Mouse (Mus musculus): ENCODE data around the gene Gtdc1. TPM values are rescaled to one million over a fixed set of nuclear protein-coding genes. Genes with fewer than 3 reads are reported as not detected.

The Gtdc1 gene
- polyA plus RNA-seq, 1 experiment from 2014 or later: 12.3 TPM

DNA sequence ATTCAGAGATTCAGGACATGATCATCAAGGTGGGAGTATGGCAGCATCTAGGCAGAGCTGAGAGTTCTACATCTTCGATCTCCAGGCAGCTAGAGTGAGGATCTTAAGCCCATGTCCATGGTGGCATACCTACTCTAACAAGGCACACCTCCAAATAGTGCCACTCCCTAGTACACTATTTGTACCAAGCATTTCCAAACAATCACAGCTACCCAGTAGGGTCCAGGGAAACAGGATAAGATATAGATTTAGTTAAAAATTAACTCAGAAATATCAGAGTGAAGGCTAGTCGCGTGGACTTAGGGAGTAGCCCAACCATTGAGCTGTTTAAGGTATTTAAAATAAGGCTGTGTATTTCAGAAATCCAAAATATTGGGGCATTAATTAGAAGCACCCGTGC lies 82.0 kb downstream of the Gtdc1 start:
- H3K27ac ChIP-seq (ENCODE audit: low read depth): no peak overlapping the region
- DNase-seq (ENCODE audit: low spot score): no peak
- no peaks in the 10 kb centered on the region for H3K4me1 ChIP-seq (replicated peaks; ENCODE audit: control insufficient read depth, insufficient read depth, low read length)
- no peak overlapping the region for H3K4me3 ChIP-seq (ENCODE audit: low read depth, low read length)
- WGBS: 87% methylated on average over 4 of the region's 4 CpGs
- no peak overlapping the region for H3K4me2 ChIP-seq (ENCODE audit: low read length)
- H3K36me3 ChIP-seq (ENCODE audit: control insufficient read depth, insufficient read depth, low read length): no peaks in the 10 kb centered on the region
- no peak for ATAC-seq (replicated peaks; ENCODE audit: low FRiP score, low TSS enrichment, low read depth)
- no peaks in the 10 kb centered on the region for H3K9me3 ChIP-seq (ENCODE audit: control insufficient read depth, low read length)
- H3K9ac ChIP-seq (ENCODE audit: low read length): no peak overlapping the region
- no peaks in the 10 kb centered on the region for H3K27me3 ChIP-seq (replicated peaks; ENCODE audit: control insufficient read depth, insufficient read depth, low read length)

DNA sequence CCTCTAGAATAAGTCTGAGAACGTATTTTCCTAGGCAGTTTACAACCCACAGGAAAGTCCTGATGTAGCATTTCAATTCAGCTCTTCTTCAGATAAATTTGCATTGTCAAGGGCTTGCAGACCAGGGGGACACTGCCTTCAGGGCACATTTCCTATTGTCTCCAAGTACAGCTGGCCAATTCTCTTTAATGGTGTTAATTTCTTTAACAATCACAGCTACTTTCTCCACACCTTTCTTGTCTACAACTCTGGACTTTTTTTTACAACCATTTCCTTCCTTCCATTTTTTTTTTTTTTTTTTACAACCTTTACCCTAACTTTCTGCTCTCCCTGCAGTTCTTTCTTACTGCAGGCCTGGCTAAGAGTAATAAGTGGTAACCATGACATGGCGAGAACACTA lies 97.7 kb downstream of the Gtdc1 start:
- WGBS: 80% methylated on average over 2 of the region's 2 CpGs
- Histone ChIP-seq H3K27ac (ENCODE audit: low read depth) (no peak overlapping the region), H3K27me3 (replicated peaks; ENCODE audit: control insufficient read depth, insufficient read depth, low read length) (no peaks in the 10 kb centered on the region), H3K9me3 (ENCODE audit: control insufficient read depth, low read length) (no peaks in the 10 kb centered on the region), H3K4me3 (ENCODE audit: low read depth, low read length) (no peak overlapping the region), H3K4me2 (ENCODE audit: low read length) (no peak overlapping the region), H3K9ac (ENCODE audit: low read length) (no peak overlapping the region), H3K36me3 (ENCODE audit: control insufficient read depth, insufficient read depth, low read length) (no peaks in the 10 kb centered on the region), H3K4me1 (replicated peaks; ENCODE audit: control insufficient read depth, insufficient read depth, low read length) (no peaks in the 10 kb centered on the region)
- DNase-seq (ENCODE audit: low spot score) (no peak), ATAC-seq (replicated peaks; ENCODE audit: low FRiP score, low TSS enrichment, low read depth) (no peak)

DNA sequence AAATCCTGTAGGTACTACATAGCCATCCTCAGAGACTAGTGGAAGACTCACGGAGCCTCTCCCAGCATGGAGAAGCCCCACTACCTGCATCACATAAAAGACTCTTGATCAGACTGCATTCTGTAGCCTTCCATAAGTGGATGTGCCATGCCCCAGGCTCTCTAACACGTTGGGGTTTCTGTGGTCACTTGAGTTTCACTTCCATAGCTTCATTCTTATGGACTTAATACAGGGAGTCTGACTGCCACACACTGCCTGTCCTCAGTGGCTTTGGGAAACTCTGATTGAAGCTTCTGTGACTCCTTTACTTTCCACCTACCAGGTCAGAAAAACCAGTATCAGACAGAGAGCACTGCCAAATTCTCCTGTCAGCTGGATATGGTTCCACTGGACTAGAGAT lies 98.1 kb downstream of the Gtdc1 start:
- 80% methylated on average over 2 of the region's 2 CpGs for WGBS
- no peaks in the 10 kb centered on the region for H3K4me1 ChIP-seq (replicated peaks; ENCODE audit: control insufficient read depth, insufficient read depth, low read length)
- no peaks in the 10 kb centered on the region for H3K36me3 ChIP-seq (ENCODE audit: control insufficient read depth, insufficient read depth, low read length)
- DNase-seq (ENCODE audit: low spot score): no peak
- no peak overlapping the region for H3K27ac ChIP-seq (ENCODE audit: low read depth)
- H3K9me3 ChIP-seq (ENCODE audit: control insufficient read depth, low read length): no peaks in the 10 kb centered on the region
- H3K4me2 ChIP-seq (ENCODE audit: low read length): no peak overlapping the region
- ATAC-seq (replicated peaks; ENCODE audit: low FRiP score, low TSS enrichment, low read depth): no peak
- H3K27me3 ChIP-seq (replicated peaks; ENCODE audit: control insufficient read depth, insufficient read depth, low read length): no peaks in the 10 kb centered on the region
- H3K4me3 ChIP-seq (ENCODE audit: low read depth, low read length): no peak overlapping the region
- no peak overlapping the region for H3K9ac ChIP-seq (ENCODE audit: low read length)

DNA sequence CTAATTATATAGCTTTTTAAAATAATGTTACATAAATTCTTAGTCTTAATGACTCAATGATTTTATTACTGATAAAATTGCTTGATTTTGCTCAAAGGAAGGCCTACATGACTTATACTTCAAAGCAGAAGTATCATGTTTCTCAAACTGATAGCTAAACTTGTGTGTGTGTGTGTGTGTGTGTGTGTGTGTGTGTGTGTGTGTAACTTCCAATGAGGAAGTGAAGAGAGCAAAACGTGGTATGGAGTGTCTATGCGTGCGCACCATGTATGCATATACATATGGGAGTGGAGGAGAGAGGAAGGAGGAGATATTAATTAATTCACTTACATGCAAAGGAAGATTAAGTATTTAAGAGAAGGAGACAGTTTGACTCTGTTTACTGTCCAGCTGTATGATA lies 100.8 kb downstream of the Gtdc1 start:
- H3K4me1 ChIP-seq (replicated peaks; ENCODE audit: control insufficient read depth, insufficient read depth, low read length): no peaks in the 10 kb centered on the region
- 85% methylated on average over 3 of the region's 3 CpGs for WGBS
- DNase-seq (ENCODE audit: low spot score): no peak
- H3K27ac ChIP-seq (ENCODE audit: low read depth): no peak overlapping the region
- ATAC-seq (replicated peaks; ENCODE audit: low FRiP score, low TSS enrichment, low read depth): no peak
- no peaks in the 10 kb centered on the region for H3K36me3 ChIP-seq (ENCODE audit: control insufficient read depth, insufficient read depth, low read length)
- H3K9me3 ChIP-seq (ENCODE audit: control insufficient read depth, low read length): no peaks in the 10 kb centered on the region
- H3K4me2 ChIP-seq (ENCODE audit: low read length): no peak overlapping the region
- no peak overlapping the region for H3K4me3 ChIP-seq (ENCODE audit: low read depth, low read length)
- H3K9ac ChIP-seq (ENCODE audit: low read length): no peak overlapping the region
- no peaks in the 10 kb centered on the region for H3K27me3 ChIP-seq (replicated peaks; ENCODE audit: control insufficient read depth, insufficient read depth, low read length)

DNA sequence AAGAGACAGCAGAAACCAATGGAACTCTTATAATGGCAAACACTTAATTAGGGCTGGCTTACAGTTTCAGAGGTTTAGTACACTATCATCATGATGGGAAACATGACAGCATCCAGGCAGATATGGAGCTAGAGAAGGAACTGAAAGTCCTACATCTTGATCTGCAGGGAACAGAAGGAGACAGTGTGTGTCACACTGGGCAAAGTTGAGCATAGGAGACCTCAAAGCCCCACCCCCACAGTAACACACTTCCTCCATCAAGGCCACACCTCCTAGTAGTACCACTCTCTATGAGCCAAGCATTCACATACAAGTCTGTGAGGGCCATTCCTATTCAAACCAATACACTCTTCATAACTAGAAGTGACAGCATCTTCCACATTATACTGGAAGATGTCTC lies 109.7 kb downstream of the Gtdc1 start:
- Histone ChIP-seq H3K9me3 (ENCODE audit: control insufficient read depth, low read length) (no peaks in the 10 kb centered on the region), H3K36me3 (ENCODE audit: control insufficient read depth, insufficient read depth, low read length) (no peaks in the 10 kb centered on the region), H3K4me3 (ENCODE audit: low read depth, low read length) (no peak overlapping the region), H3K27ac (ENCODE audit: low read depth) (no peak overlapping the region), H3K4me1 (replicated peaks; ENCODE audit: control insufficient read depth, insufficient read depth, low read length) (no peaks in the 10 kb centered on the region), H3K27me3 (replicated peaks; ENCODE audit: control insufficient read depth, insufficient read depth, low read length) (no peaks in the 10 kb centered on the region), H3K9ac (ENCODE audit: low read length) (no peak overlapping the region), H3K4me2 (ENCODE audit: low read length) (no peak overlapping the region)
- DNase-seq (ENCODE audit: low spot score): no peak
- ATAC-seq (replicated peaks; ENCODE audit: low FRiP score, low TSS enrichment, low read depth): no peak

DNA sequence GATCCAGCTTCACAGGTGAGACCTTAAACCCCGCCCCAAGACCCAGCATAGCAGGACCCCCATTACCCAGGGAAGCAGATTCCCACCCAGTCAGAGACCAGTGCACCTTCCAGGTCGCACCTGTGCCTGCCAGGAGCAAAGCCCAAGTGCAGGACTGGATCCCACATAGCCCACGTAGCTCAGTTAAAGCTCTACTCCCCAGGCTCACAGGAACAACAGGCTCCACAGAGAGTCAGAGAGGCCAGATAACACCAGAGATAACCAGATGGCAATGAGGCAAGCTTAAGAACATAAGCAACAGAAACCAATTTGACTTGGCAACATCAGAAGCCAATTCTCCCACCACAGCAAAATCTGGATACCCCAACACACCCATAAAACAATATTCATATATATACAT lies 113.7 kb downstream of the Gtdc1 start:
- H3K4me1 ChIP-seq (replicated peaks; ENCODE audit: control insufficient read depth, insufficient read depth, low read length): no peaks in the 10 kb centered on the region
- H3K27ac ChIP-seq (ENCODE audit: low read depth): no peak overlapping the region
- WGBS: 69% methylated on average over 3 of the region's 3 CpGs
- no peak overlapping the region for H3K9ac ChIP-seq (ENCODE audit: low read length)
- no peak for DNase-seq (ENCODE audit: low spot score)
- H3K4me3 ChIP-seq (ENCODE audit: low read depth, low read length): no peak overlapping the region
- no peaks in the 10 kb centered on the region for H3K36me3 ChIP-seq (ENCODE audit: control insufficient read depth, insufficient read depth, low read length)
- no peaks in the 10 kb centered on the region for H3K27me3 ChIP-seq (replicated peaks; ENCODE audit: control insufficient read depth, insufficient read depth, low read length)
- no peaks in the 10 kb centered on the region for H3K9me3 ChIP-seq (ENCODE audit: control insufficient read depth, low read length)
- ATAC-seq (replicated peaks; ENCODE audit: low FRiP score, low TSS enrichment, low read depth): no peak
- no peak overlapping the region for H3K4me2 ChIP-seq (ENCODE audit: low read length)

DNA sequence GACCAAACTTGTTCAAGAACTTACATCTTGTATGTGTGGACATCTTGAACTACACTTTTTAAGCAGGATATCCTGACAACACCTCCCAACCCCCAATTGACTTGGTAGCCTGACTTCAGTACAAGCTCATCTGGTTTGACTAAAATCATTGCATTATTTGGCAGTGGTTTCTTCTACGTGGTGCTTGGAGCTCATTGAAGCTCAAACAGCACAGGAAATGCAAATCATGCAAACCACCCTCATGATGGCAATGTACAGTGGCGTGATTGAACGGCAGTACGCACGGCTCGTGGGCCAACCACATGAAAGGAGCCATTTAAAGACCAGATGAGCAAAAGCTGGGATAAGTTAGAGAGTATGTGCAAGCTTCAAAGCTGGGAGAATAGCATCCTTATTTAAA lies 123.0 kb downstream of the Gtdc1 start:
- Histone ChIP-seq H3K27me3 (replicated peaks; ENCODE audit: control insufficient read depth, insufficient read depth, low read length) (no peaks in the 10 kb centered on the region), H3K36me3 (ENCODE audit: control insufficient read depth, insufficient read depth, low read length) (no peaks in the 10 kb centered on the region), H3K4me3 (ENCODE audit: low read depth, low read length) (no peak overlapping the region), H3K4me2 (ENCODE audit: low read length) (no peak overlapping the region), H3K27ac (ENCODE audit: low read depth) (no peak overlapping the region), H3K9ac (ENCODE audit: low read length) (no peak overlapping the region), H3K4me1 (replicated peaks; ENCODE audit: control insufficient read depth, insufficient read depth, low read length) (no peaks in the 10 kb centered on the region), H3K9me3 (ENCODE audit: control insufficient read depth, low read length) (no peaks in the 10 kb centered on the region)
- WGBS: 83% methylated on average over 6 of the region's 6 CpGs
- ATAC-seq (replicated peaks; ENCODE audit: low FRiP score, low TSS enrichment, low read depth): no peak
- DNase-seq (ENCODE audit: low spot score): no peak

DNA sequence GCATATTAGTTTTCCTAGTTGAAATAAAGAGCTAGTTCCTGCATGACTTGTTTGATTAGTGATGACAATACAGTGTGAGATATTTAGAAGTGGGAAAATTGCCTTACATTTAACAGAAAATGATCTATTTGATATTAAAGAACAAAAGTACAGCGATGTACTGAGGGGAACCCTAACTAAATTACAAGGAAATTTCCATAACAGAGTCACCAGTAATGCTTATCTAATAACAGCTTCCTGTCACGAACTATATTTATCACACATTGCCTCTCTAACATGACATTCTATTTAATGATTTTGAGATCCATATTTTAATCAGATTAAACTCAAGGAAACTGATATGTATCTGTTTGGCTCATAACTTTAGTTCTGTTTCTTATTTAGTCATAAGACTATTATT lies 126.1 kb downstream of the Gtdc1 start:
- Histone ChIP-seq H3K27ac (ENCODE audit: low read depth) (no peak overlapping the region), H3K27me3 (replicated peaks; ENCODE audit: control insufficient read depth, insufficient read depth, low read length) (no peaks in the 10 kb centered on the region), H3K9me3 (ENCODE audit: control insufficient read depth, low read length) (no peaks in the 10 kb centered on the region), H3K4me2 (ENCODE audit: low read length) (no peak overlapping the region), H3K4me1 (replicated peaks; ENCODE audit: control insufficient read depth, insufficient read depth, low read length) (no peaks in the 10 kb centered on the region), H3K4me3 (ENCODE audit: low read depth, low read length) (no peak overlapping the region), H3K9ac (ENCODE audit: low read length) (no peak overlapping the region), H3K36me3 (ENCODE audit: control insufficient read depth, insufficient read depth, low read length) (no peaks in the 10 kb centered on the region)
- WGBS: 85% methylated on average over 2 of the region's 2 CpGs
- DNase-seq (ENCODE audit: low spot score) (no peak), ATAC-seq (replicated peaks; ENCODE audit: low FRiP score, low TSS enrichment, low read depth) (no peak)

DNA sequence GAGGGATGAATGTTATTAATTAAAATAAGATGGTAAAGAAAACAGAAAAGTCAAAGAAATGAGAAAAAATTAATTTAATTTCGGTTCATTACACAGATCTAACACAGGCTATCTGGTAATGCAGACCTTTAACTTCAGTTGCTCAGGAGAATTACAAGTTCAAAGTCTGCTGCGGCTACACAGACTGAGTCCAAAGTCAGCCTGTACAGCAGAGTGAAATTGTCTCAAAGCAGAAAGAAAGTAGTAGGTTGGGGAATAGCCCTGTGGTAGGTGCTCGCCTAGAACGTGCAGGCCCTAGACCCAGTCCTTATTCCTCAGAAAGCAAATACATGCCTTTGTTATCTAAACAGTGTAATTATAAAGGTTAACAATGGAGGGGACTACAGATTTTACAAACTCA lies 135.6 kb downstream of the Gtdc1 start:
- no peaks in the 10 kb centered on the region for H3K4me1 ChIP-seq (replicated peaks; ENCODE audit: control insufficient read depth, insufficient read depth, low read length)
- H3K9me3 ChIP-seq (ENCODE audit: control insufficient read depth, low read length): no peaks in the 10 kb centered on the region
- DNase-seq (ENCODE audit: low spot score) (no peak), ATAC-seq (replicated peaks; ENCODE audit: low FRiP score, low TSS enrichment, low read depth) (no peak)
- no peaks in the 10 kb centered on the region for H3K27me3 ChIP-seq (replicated peaks; ENCODE audit: control insufficient read depth, insufficient read depth, low read length)
- no peak overlapping the region for H3K27ac ChIP-seq (ENCODE audit: low read depth)
- no peak overlapping the region for H3K4me2 ChIP-seq (ENCODE audit: low read length)
- no peak overlapping the region for H3K4me3 ChIP-seq (ENCODE audit: low read depth, low read length)
- no peak overlapping the region for H3K9ac ChIP-seq (ENCODE audit: low read length)
- no peaks in the 10 kb centered on the region for H3K36me3 ChIP-seq (ENCODE audit: control insufficient read depth, insufficient read depth, low read length)
- WGBS: 87% methylated on average over 4 of the region's 4 CpGs

All from intestine, embryonic 14.5 days (tissue).